Mouse (Mus musculus) E14TG2a.4 (cell line): Measurements from ENCODE around the gene Shmt1.

Experiments used
- CTCF ChIP-seq: conservative IDR thresholded peaks from 2 replicates; pipeline ENCODE4 v1.5.1; 2014; ENCODE audit warnings: low read length
- NANOG ChIP-seq: IDR thresholded peaks from 2 replicates; pipeline ENCODE4 v1.6.1; 2014; ENCODE audit warnings: borderline replicate concordance, low read length, mixed read lengths
- POU5F1 ChIP-seq: IDR thresholded peaks from 2 replicates; pipeline ENCODE4 v1.6.1; 2014; ENCODE audit warnings: low read length, borderline replicate concordance

DNA sequence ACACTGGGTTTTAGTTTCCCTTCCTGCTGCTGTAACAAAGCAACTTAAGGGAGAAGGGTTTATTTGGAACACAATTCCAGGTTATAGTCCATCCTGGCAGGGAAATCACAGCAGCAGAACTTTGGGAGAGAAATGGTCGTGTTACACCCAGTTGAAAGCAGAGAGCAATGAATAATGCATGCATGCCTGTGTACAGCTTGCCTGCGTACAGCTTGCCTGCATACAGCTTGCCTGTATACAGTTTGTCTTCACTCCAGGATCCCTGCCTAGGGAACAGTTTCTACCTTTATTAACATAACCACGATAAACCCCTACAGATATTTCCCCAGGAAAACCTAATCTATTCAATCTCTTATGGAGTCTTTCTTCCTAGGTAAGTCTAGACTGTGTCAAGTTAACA is 40.7 kb downstream of the Shmt1 start:
- TF ChIP-seq CTCF: no peak
- no peak for TF ChIP-seq NANOG
- TF ChIP-seq POU5F1: no peak
